Mouse (Mus musculus): ENCODE results near the gene Dio1. TPM values are rescaled to one million over a fixed set of nuclear protein-coding genes. Genes with fewer than 3 reads are reported as not detected.

Gene Dio1
- total RNA-seq (2021): 0.49 and 12.0 TPM in 2 replicates
- long read RNA-seq, experiment 1, partial matches to known transcripts: 0 of 1 reads
- long read RNA-seq, experiment 1, other reads (novel, unspliced or antisense): 0 of 1 reads
- long read RNA-seq, experiment 2, transcript Dio1-201 (4 exons, 1,690 nt): major isoform, 6 of 8 reads
- long read RNA-seq, experiment 2, partial matches to known transcripts: 0 of 8 reads
- long read RNA-seq, experiment 2, other reads (novel, unspliced or antisense): 2 of 8 reads

DNA sequence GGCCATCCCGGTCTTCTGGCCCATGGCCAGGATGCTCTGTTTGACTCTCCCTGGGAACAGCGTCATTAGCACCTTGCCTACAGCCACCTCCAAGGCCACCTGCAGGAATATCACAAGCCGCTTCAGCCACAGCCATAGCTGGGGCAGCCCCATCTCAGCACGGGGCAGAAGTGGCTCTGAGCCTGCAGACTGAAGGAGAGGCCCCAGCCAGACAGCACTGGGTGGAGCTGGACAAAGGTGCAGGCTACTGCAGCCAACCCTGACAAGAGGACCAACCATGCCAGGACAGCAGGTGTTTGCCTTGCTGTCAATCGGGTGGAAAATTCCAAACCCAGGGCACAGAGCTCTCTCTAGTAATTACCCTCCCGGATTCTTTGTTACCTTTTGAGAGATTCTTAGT lies at the start of gene Dio1:
Gene Dio1 (minus strand): TSS at position 204 of the 400 bp plus-strand sequence.
- no peak for DNase-seq

DNA sequence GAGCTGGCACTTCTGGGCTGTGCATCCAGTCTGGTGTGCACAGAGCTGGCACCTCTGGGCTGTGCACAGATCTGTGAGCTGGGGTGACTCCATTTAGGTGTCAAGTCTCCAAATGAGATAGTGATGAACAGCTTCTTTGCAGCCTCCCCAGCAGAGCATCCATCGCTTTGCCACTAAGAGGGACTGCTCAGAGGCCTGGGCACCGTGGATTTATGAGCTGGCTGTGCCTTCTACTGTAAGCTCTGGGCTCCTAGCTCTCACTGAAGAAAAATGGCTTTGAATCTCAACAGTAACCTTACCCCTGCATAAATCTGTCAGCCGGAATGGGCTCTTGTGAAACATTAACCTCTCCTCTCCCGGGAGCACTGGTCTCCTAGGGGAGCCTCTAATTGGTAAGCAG lies 47.6 kb upstream of the Dio1 start:
- DNase-seq: peak; percentile 53

DNA sequence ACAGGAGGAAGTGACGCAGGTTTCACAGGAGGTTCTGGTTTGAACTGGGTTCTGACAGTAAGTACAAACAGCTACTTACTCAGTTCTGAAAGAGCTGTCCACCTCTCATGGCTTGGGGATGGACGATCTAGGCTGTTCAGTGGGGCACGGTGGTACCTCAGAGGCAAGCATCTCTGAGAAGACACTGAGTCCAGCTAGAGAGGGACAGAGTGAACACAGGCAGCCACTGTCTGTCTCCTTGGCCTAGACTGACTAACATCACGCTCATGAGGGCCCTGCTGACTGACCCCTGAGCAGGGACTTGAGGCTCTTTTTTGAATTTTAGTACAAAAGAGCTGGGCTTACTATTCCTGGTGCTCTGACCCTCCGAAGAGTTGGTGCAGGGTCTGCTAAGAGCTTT lies 47.2 kb upstream of the Dio1 start:
- DNase-seq: no peak

DNA sequence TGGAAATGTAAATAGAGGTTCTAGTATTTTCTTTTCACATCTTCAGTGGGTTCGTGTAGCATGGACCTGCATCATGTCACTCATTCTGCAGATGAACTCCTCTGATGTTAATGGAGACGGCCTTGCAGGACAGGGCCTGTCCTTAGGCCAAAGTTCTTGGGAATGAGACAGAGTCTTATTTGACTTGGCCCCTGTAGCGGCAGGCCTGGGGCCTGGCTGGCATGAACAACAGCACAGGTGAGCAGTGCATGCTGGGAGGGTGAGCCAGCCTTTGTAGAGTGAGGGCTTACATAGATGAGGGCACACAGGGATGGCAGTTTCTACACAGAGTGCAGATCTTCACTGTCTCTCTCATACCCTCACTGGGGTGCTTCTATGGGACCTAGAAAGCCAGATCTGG lies 46.6 kb upstream of the Dio1 start:
- no peak for DNase-seq

DNA sequence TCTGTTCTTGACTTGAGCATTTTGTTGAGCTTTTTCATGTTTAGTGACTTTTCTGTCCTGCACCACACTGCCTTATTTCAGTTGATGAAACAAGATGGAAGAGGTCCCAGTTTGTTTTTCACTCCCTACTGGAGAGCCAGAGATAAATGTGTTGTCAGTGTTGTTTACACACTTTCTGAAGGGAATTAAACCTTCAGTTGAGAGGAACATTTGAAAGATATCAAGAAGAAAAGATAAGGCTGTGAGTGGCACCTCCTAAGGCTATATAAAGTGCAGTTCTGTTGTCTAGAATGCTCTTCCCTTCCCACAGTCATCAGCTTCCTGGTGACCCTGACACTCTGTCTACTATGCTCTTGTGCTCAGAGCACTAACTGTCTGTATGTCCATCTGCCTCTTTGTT lies 44.4 kb upstream of the Dio1 start:
- DNase-seq: no peak

DNA sequence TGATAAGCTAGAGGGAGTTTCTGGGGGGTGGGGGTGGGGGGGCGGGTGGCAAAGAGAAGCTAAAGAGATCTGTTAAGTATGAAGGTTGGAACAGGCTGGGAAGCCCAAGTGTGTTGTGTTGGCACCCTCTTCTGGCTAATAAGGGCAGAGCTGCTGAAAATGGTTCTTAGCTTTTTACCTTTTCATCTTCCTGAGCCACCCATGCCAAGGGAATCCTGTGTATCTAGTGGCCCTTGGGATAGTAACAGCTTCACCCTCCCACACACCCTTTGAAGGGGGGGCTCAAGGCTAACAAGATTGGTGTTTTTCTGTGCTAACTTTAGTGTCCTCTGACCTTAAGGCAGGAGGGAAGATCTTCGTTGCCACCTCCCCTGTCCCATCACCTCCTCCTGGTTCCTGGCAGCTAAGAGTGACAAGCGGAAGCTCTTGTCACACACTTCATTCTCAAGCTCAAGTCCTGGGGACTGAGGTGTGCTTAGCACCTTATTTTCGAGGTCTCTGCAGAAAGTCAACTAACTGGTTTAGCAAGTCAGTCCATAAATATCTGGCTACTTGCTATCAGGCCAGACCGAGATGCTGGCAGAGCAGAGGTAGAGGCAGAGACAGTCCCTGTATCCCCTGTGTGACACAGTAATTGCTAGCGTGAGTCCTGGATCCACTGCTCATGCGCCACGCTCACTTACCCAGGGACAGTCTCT lies 42.5 kb upstream of the Dio1 start:
- peak; percentile 62 for DNase-seq

DNA sequence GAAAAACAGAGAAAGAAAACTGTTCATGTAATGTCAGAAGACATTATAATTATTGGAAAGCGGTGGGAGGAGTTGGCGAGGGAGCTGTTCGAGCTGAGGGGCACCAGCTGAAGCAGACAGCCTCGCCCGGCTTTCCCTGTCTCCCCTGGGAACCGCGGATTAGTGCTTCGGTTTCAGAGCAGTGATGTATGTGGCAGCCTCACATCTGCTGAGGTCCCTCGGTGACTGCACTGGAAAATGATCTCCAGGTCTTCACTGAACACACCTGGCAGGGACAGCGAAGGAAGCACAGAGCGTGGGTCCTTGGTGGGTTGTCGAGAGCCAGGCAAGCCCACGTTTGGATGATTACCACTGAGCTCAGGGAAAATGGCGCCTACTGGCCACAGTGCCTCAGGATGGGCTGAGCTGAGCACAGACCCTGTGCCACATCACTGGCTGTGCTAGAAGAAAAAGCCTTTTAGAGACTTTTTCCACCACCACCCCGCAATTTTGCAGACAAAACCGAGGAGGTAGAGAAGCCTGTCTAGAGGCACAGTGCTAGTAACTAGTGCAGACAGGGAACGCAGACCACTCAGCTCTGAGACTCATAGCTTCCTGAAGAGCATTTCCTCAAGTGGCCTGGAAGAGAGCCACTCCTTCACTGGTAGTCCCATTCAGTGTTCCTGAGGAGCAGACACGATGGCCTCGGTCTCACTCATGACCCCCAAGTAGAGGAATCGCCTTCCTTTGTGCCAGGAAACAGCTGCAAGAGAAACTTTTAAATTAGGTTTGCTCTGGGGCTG lies 41.8 kb upstream of the Dio1 start:
- DNase-seq: no peak

DNA sequence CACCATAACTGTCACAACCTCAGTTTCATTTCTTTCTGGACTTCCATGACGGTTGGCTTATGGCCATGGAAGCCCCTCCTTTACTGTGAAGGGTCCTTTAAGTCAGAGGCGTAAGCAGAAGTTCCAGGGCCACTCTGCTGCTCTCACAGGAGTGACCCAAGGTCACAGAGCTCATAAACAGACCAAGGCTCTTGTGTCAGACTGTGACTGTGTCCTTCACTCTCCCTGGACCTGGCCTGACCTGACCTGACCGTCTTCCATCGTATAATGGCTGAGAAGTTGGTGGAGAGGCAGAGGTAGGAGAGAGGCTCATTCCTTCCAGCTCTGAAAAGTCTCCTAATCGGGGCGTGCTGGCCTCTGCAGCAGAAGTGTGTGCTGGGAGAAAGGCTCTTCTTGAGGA lies 40.3 kb upstream of the Dio1 start:
- peak; percentile 61 for DNase-seq

DNA sequence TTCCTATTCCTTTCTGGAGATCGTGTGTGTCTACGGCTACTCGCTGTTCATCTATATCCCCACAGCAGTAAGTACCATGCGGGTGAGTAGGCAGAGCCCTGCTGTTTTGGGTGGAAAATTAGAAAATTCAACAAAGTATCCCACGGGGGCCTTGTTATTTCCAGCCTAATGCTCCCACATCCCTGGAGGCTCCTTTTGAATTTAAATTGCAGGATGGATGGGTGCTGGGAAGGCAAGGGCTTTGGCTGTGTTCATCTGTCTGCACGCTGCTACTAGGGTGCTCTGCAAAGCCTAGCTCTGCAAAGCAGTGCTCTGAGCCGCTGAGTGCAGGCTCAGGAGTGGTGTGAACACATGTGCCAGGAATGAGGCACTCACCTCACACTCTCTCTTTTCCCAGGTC lies 37.6 kb upstream of the Dio1 start:
- DNase-seq: no peak

DNA sequence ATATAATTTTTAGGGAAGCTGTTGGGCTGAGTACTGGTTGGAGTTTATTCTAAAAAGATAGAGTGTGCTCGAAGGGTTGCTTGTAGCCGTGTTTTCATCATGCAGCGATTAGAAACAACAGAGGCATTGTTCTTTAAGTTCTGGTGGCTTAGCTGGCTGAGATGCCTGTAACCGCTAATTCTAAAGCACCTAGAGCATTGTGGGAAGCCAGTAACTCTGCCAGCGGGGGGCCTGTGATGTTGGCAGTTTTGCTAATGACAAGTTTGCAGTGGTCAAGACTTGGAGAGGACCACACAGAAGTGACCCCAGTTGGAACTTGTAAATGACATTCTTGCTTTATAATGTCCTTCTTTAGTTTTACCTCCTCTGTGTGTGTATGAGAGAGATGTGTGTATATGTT lies 34.4 kb upstream of the Dio1 start:
- no peak for DNase-seq

DNA sequence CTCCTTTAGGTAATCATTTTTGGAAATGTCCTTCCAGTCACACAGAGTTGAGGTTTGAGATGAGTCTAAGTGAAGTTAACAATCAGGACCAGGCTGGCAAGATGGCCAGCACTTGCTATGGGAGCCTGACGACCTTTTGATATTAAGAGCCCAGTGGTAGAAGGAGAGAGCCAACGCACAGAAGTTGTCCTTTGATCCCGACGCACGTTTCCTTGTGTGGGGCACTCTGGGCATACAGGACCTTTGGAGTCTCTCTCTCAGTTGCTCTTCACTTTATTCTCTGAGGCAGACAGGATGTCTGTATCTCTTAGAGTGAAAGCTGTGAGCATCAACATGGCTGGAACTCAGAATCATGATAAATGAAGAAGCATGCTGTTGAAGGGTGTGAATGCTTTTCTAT lies 30.5 kb upstream of the Dio1 start:
- no peak for DNase-seq

DNA sequence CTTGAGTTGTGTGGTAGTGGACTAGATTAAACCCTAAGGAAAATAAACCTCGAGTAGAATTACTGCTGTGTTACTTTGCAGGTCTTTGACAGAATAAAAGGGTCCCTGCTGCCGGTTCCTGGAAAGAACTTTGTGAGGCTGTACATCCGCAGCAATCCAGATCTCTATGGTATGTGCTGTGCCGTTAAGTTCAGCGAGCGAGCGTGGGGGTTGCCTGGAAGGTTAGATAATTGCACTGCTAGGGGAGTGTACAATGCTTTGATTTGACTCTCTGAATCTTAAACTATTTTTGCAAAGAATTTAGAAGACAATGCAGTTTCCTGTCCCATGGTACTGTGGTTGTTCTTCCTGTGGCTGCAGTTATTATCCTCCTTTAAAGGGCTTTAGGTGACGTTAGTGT lies 29.4 kb upstream of the Dio1 start:
- no peak for DNase-seq

DNA sequence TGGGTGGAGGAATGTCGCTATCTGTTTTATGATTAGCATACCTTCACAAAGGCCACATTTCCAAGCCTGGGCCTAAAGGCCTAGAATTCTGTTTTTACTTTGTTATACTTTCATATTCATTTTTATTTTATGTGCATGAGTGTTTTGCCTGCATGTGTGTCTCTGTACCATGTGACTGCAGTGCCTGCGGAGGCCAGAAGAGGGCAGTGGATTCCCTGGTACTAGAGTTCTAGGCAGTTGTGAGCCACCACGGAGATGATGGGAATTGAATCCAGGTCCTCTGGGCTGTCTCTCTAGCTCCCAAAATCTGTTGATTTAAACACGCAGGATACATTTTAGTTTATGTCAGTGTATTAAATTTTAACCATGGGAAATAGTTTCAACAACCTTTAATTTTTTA lies 26.5 kb upstream of the Dio1 start:
- no peak for DNase-seq

DNA sequence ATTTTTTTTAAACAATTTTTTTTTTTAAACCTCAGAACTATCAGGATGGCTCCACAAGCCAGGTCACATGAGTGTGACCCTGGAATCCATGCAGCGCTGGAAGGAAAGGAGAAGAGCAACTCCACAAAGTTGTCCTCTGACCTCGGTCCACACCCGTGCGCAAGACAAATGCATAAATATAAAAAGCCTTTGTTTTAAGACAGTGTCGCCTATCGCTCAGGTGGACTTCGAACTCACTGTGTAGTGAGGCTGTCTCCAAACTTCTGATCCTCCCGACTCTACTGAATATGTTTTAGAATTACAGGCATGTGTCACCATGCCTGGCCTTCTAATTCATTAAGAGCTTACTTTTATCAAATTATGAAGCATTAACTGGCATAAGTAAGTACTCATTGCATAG lies 21.6 kb upstream of the Dio1 start:
- no peak for DNase-seq

DNA sequence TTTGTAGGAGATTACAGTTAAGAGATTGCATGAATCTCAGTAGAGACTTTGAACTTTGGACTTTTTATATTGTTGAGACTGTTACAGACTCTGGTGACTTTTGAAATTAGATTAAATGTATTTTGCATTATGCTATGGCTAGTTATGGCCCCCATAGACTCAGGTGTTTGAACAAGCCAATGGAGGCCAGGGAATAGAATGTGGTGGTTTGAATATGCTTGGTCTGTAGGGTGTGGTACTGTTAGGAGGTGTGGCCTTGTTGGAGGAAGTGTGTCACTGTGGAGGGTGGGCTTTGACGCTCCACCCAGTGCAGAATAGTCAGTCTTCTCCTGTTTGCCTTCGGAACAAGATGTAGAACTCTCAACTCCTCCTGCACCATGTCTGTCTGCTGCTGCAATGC lies 16.1 kb upstream of the Dio1 start:
- DNase-seq: no peak

DNA sequence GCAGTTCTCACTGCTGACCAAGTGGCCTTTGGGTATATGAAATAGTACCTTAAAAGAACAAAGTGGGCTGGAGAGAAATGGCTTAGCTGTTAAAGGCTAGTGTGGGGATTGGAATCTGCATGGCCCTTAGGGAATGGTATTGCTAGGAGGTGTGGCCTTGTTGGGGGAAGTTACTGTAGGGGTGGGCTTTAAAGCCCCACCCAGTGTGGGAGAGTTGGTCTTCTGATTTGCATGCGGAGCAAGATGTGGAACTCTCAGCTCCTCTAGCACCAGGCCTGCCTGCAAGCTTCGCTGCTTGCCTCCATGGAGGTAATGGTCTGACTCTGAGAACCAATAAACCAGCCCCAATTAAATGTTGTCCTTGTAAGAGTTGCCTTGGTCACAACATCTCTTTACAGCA lies 14.1 kb upstream of the Dio1 start:
- no peak for DNase-seq

DNA sequence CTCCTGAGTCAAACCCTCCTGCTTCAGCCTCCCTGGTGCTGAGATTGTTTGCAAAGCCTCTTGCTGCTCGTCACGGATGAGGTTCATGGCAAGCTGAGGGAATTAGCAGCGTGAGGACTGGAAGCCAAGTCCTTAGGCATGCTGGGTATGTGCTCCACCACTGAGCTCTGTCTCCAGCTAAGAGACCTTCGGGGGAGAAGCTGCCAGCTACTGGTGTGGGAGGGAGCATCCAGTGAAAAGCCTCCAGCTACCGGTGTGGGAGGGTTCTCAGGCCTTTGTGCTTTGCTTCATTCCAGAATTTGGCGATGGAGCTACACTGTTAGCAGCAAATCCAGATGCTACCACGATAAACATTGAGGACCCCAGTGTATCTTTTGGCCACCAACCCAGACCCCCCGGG lies 11.7 kb upstream of the Dio1 start:
- no peak for DNase-seq

DNA sequence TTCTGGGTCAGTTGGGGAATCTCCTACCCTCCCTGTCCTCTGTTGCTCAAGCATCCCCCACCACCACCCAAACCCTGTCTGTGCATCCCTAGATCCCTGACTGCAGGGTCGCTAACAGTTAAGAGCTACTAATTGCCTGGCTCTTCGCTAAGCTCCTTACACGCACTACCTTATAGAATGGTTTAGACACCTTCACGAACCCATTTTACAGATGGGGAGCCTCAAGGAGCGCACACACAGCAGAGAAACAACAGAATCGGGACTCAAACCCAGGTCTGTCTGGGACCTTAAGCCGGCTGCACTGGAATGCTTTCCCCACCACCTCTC lies 7.5 kb upstream of the Dio1 start:
- no peak for DNase-seq

DNA sequence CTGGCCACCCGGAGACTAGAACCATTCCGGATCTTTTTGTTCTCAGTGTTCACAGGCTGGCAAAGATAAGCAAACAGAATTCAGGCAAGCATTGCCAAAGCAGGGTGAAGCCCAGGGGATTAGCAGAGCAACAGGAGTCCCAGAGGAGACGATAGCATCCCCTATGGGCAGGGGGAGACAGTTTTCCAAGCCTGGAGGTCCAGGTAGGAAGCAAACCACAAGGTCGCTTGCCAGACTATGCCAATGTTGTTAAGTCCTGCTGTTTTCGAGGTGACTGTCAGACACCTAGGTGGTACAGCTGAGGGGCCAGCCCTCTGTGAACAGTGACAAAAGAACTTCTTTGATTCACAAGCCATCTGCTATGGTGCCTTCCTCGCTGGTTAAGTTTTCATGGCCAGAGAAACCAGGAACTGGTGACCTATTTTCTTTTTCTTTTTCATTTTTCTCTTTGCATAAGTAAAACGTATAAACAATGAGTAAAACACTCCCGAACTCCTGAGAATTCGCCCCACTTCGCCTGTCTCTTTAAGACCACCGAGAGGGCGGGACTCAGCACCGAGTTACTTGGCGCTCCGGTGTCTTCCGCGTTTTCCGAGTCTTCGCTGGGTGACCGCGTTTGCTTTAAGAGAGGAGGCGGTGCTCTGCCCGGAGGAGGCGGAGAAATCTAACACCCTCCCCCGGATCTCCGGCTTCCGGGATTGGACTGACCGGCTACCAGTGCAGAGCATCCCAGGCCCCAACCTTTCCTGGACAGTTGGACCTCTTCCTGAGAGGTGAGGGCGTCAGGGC lies 6.9 kb upstream of the Dio1 start, which contains the start of gene Yipf1:
Gene Yipf1 (plus strand): TSS at position 674 of the 789 bp plus-strand sequence.
- peak; percentile 96 for DNase-seq

DNA sequence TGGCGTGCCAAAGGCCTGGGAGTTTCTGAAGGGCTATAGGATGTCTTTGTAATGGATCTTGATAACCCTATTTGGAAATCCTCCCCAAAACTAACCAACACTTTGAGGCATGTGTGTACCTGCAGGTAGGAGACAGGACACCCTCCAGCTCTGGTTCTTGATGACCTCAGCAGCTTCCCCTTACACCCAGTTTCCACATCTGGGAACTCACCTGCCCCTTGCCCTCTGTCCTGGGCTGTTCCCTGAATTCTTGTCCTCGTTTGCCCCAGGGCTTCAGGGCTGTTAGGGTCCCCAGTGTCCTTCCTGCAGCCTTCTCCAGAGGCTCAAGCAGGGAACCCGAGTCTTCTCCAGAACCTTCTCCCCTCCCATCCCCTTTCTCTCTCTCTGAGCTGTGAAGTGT lies 3.4 kb downstream of the Dio1 start:
- no peak for DNase-seq

DNA sequence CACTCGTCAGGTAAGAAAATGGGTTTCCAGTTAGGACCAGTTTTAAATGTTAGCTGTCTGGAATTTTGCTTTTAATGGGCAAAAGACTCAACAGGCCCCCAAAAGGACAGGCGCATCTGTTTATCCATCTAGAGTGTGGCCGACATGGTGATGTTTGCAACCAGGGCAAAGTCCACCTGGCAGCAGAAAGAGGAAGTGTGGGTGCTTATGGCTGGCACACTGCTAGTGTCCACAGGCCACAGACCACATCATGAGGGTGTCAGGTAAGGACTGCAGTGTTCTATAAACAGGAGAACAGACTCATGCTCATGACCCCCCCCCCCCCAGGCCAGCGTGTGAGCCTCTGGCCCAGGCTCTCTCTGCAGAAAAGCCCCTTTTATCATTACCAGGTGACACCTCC lies 4.1 kb downstream of the Dio1 start:
- no peak for DNase-seq

DNA sequence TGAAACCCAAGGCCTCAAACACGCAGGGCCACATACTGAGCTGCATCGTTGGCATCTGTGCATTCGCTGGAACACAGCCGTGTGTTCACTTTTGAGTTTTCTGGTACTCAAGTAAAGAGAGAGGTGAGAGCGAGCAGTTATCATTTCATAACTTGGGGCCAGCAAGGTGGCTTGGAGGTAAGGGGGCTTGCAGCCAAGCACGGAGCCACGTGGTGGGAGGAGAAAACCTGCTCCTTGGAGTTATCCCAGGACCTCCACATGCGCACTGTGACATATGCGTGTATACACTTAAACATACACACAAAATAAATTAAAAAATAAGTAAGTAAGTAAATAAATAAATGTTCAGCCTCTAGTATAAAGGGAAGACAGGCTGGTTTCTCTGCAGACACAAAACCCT lies 4.7 kb downstream of the Dio1 start:
- no peak for DNase-seq
